Comparison of ENCODE assay signal across 11 mouse cellular contexts in the genomic region with DNA sequence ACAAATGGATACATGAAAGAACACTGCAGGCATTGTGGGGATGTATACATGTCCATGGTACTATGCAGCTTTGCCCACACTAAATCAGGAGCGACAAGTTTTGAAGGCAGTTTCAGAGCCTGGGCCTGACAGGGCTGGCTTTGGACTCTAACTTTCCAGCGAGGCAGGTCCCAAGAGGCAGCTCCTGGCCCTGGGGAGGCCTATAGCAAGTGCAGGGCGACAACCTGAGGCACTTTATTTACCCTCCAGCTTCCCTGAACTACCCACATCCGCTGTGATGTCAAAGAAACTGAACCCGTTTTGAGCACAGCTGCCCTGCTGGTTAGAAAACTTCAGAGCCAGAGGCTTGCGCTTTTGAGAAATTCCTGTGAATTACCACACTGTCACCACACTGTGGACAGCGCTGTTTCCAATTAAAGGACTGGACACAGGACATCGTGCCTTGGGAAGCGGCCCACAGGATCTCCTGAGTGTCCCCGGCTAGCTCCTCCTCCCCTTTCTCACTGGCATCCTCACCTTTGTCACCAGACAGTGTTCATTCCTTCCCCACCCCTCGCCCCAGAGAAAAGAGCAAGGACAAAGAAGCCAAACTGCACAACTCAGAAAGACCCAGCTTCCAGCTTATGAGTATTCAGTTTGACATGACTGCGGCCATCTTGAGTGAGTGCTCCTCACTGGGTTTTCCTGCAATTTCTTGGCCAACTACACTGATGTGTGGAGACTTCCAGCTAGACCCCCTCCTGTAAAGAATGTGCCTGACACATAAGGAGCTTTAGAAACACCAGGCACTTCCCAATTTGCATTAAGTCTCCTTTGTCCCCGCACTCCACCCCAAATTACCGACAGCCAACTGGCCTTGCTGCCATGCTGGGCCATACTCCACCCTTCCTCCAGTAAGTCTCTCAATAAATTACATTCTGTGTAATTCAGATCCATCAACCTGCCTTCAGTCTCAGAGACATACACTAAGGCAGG.
DNase-seq lines count a peak whose midpoint lies in the region; ATAC-seq and TF ChIP-seq lines count a peak whose summit lies in the region.
"Had no signal": no experiment of that assay in that cellular context is flagged by ENCODE, and none has a peak within 500 bp of the region (broad histone marks: within the 10 kb centered on the region; RNA-seq: fewer than 3 reads in every experiment).

No protein-coding gene starts in this region.

- no peak for ATAC-seq in hindbrain, embryonic 13.5 days (ENCODE audit: low FRiP score)
- ATAC-seq in hindbrain, embryonic 16.5 days = no peak
- ATAC-seq in hematopoietic stem cell, adult 5-6 weeks (replicated peaks in 1 of 2; ENCODE audit: insufficient read depth in 1 of 2, low FRiP score in 2 of 2, low TSS enrichment in 1 of 2, low read depth in 1 of 2, poor library complexity in 2 of 2, severe bottlenecking in 2 of 2) = peak; percentile 39 to 40; a peak in 1 of 4 replicates

- peak overlapping the region; percentile 70 for H3K27ac ChIP-seq in hindbrain, embryonic 13.5 days
- no peak overlapping the region for H3K27ac ChIP-seq in hindbrain, embryonic 16.5 days (ENCODE audit: low read depth, low read length)
- H3K27ac ChIP-seq in ES-Bruce4 (ENCODE audit: insufficient read depth, low read length) = no peak overlapping the region
- H3K27ac ChIP-seq: embryonic facial prominence, embryonic 15.5 days; liver, embryonic 14.5 days had no signal

- DNase-seq in spleen, postnatal 10 days (ENCODE audit: low spot score in 2 of 2) = peak; percentile 8 to 48
- no peak for DNase-seq in cerebellum, adult 11-12 months
- DNase-seq in adrenal gland, postnatal 10 days = no peak
- no peak for DNase-seq in adrenal gland, postnatal 14 days
- DNase-seq: kidney, postnatal 4 days had no signal

- TF ChIP-seq EP300 in ES-Bruce4 (IDR thresholded peaks at IDR 0.05; ENCODE audit: insufficient read depth, low read depth, low read length) = 0 out of 2 replicates have a peak, but pooled peaks have one; percentile 33

- 0 out of 2 replicates have a peak, but pooled peaks cover 2% of the 10 kb centered on the region for H3K36me3 ChIP-seq in hindbrain, embryonic 13.5 days
- H3K36me3 ChIP-seq in hindbrain, embryonic 16.5 days (ENCODE audit: control insufficient read depth, insufficient read depth, low read length) = no peaks in the 10 kb centered on the region
- H3K36me3 ChIP-seq in ES-Bruce4 (ENCODE audit: control insufficient read depth, insufficient read depth, low read length, poor library complexity, severe bottlenecking) = no peaks in the 10 kb centered on the region
- H3K36me3 ChIP-seq: embryonic facial prominence, embryonic 15.5 days had no signal

- no peaks in the 10 kb centered on the region for H3K9me3 ChIP-seq in hindbrain, embryonic 13.5 days
- H3K9me3 ChIP-seq in hindbrain, embryonic 16.5 days (ENCODE audit: control insufficient read depth, low read length) = no peaks in the 10 kb centered on the region
- no peaks in the 10 kb centered on the region for H3K9me3 ChIP-seq in ES-Bruce4 (replicated peaks; ENCODE audit: control insufficient read depth, insufficient read depth, low read length, poor library complexity, severe bottlenecking)
- H3K9me3 ChIP-seq: embryonic facial prominence, embryonic 15.5 days had no signal

- H3K27me3 ChIP-seq in hindbrain, embryonic 13.5 days = no peaks in the 10 kb centered on the region
- H3K27me3 ChIP-seq in hindbrain, embryonic 16.5 days (replicated peaks; ENCODE audit: control insufficient read depth, insufficient read depth, low read length) = no peaks in the 10 kb centered on the region
- no peaks in the 10 kb centered on the region for H3K27me3 ChIP-seq in ES-Bruce4 (ENCODE audit: control insufficient read depth, insufficient read depth, low read length, poor library complexity, severe bottlenecking)
- H3K27me3 ChIP-seq: embryonic facial prominence, embryonic 15.5 days had no signal

- TF ChIP-seq POLR2A in ES-Bruce4 (IDR thresholded peaks at IDR 0.05; ENCODE audit: insufficient read depth, low read length) = no peak

- H3K4me2 ChIP-seq in hindbrain, embryonic 13.5 days = no peak overlapping the region
- no peak overlapping the region for H3K4me2 ChIP-seq in hindbrain, embryonic 16.5 days (ENCODE audit: low read length)
- H3K4me2 ChIP-seq: embryonic facial prominence, embryonic 15.5 days had no signal

- no peak overlapping the region for H3K9ac ChIP-seq in hindbrain, embryonic 13.5 days
- no peak overlapping the region for H3K9ac ChIP-seq in hindbrain, embryonic 16.5 days (ENCODE audit: low read depth, low read length)
- no peak overlapping the region for H3K9ac ChIP-seq in ES-Bruce4 (ENCODE audit: low read depth, poor library complexity, severe bottlenecking)
- H3K9ac ChIP-seq: embryonic facial prominence, embryonic 15.5 days; liver, embryonic 14.5 days had no signal

- H3K4me1 ChIP-seq in hindbrain, embryonic 13.5 days (replicated peaks) = peaks cover 87% of the 10 kb centered on the region
- peaks cover 22% of the 10 kb centered on the region for H3K4me1 ChIP-seq in hindbrain, embryonic 16.5 days (ENCODE audit: control insufficient read depth, insufficient read depth, low read depth, low read length)
- peaks cover 9% of the 10 kb centered on the region for H3K4me1 ChIP-seq in ES-Bruce4 (ENCODE audit: control insufficient read depth, insufficient read depth, low read length)

- 51% methylated on average over 14 of the region's 14 CpGs for WGBS in hindbrain, embryonic 13.5 days
- 54% methylated on average over 14 of the region's 14 CpGs for WGBS in hindbrain, embryonic 16.5 days

- TF ChIP-seq CTCF in ES-Bruce4 (IDR thresholded peaks at IDR 0.05; ENCODE audit: low read depth, low read length) = no peak

- H3K4me3 ChIP-seq in hindbrain, embryonic 13.5 days = no peak overlapping the region
- no peak overlapping the region for H3K4me3 ChIP-seq in hindbrain, embryonic 16.5 days (ENCODE audit: low read length)
- no peak overlapping the region for H3K4me3 ChIP-seq in ES-Bruce4 (ENCODE audit: low read depth, low read length)
- H3K4me3 ChIP-seq: embryonic facial prominence, embryonic 15.5 days had no signal

Comparison
In these comparisons a context has a peak if more than half of its experiments do, and no peak if none do; other contexts are left out.
1. ATAC-seq: peak in hematopoietic stem cell, adult 5-6 weeks (2 of 2); none in hindbrain, embryonic 13.5 days (single experiment) and hindbrain, embryonic 16.5 days (single experiment).
2. DNase-seq: peak in spleen, postnatal 10 days (2 of 2); none in cerebellum, adult 11-12 months (single experiment), adrenal gland, postnatal 10 days (single experiment) and adrenal gland, postnatal 14 days (single experiment).